Mouse (Mus musculus): ENCODE measurements around the gene Slc5a5.

GRCm38 (mm10) chr8:70844523-70844922 lies 48.0 kb downstream of the Slc5a5 start:
- TF ChIP-seq CTCF (conservative IDR thresholded peaks at IDR 0.05; ENCODE audit: insufficient read depth, insufficient read length, low read depth, low read length) (peak; percentile 93), POLR2A (IDR thresholded peaks at IDR 0.05; ENCODE audit: low read depth, low read length) (no peak)

All from kidney, adult 2 months (tissue).